Mouse (Mus musculus) spleen, postnatal 36 days (tissue): ENCODE measurements around the gene Snx32.

Experiments
- DNase-seq, 2 experiments: peaks; one replicate each; pipeline ENCODE4 v3.0.0; 2022; ENCODE audit warnings: low spot score in 2 of 2, mixed read lengths in 1 of 2

Snx32 gene

DNA sequence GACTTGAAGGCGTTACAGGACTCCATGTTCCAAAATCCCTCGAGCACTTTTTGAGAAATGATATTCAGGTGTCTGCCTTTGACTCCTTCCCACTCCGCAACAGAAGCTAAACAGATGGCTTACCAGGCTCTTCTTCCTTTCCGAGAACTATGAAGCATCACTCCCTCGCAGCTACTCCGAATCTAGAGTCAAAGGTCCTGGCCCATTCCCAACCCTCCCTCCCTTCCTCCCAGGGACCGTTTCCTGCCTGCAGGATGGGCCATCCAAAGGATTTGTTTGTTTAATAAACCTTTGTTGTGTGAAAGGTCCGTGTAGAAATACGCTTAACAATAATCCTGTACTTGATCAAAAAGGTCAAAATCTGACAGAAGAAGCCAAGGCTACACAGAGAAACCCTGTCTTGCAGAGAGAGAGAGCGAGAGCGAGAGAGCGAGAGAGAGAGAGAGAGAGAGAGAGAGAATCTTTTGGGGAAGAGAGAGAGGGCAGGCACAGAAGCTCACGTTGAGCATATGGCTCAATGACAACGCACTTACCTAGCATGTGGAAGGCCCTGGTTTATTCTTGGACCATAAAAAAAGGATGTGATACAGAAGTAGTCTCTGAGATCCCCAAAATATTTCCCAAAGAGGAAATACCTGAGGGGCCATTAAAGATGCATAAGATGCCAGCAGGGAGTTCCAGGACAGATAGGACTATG lies 52.4 kb downstream of the Snx32 start, which contains the start of gene Ccdc85b:
Gene Ccdc85b (minus strand): TSS at position 149 of the 697 bp plus-strand sequence.
- no peak for DNase-seq

GRCm38 (mm10) chr19:5456922-5457745 lies 53.2 kb downstream of the Snx32 start:
- peak; percentile 93 to 94 for DNase-seq

- no peak for DNase-seq
Measured at GRCm38 (mm10) chr19:5456241-5456921, 54.0 kb downstream of the Snx32 start.

DNA sequence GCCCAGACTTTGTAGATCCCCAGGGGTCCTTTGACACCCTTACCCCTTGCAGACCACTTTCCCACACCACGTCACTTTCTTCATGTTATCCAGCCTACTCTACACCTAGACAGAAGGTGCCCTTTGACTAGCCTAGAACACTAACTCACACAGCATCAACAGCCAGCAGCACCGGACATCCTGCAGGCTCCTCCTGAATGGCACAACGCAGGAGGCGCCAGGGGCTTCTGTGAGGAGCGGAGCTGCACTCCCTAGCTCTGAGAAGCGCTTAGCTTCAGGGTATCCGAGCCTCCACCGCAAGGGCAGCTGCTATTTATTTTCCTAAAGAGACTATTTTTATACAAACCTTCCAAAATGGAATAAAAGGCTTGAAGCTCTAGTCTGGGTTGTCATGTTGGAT lies 54.8 kb downstream of the Snx32 start:
- DNase-seq = no peak

GRCm38 (mm10) chr19:5455037-5455436 lies 55.3 kb downstream of the Snx32 start:
- no peak for DNase-seq

DNA sequence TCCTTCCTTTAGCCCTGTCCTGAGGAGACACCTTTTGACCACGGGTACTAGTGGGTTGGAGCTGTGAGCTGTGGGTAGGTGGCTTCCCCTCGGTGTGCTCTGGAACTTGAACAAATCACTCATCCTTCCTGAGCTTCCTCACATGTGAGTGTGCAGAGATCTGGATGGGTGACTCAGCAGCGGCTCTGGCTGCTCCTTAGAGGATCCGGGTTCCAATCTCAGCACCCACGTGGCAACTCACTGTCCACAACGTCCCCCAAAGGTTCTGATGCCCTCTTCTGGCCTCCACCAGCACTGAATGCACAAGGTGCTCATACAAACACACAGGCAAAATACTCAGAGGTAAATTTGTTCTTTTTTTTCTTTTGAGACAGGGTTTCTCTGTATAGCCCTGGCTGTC lies 58.6 kb downstream of the Snx32 start:
- no peak for DNase-seq

GRCm38 (mm10) chr19:5449673-5450072 lies 60.7 kb downstream of the Snx32 start:
- DNase-seq = no peak

GRCm38 (mm10) chr19:5448354-5449150 lies 61.8 kb downstream of the Snx32 start:
- DNase-seq = no peak

DNA sequence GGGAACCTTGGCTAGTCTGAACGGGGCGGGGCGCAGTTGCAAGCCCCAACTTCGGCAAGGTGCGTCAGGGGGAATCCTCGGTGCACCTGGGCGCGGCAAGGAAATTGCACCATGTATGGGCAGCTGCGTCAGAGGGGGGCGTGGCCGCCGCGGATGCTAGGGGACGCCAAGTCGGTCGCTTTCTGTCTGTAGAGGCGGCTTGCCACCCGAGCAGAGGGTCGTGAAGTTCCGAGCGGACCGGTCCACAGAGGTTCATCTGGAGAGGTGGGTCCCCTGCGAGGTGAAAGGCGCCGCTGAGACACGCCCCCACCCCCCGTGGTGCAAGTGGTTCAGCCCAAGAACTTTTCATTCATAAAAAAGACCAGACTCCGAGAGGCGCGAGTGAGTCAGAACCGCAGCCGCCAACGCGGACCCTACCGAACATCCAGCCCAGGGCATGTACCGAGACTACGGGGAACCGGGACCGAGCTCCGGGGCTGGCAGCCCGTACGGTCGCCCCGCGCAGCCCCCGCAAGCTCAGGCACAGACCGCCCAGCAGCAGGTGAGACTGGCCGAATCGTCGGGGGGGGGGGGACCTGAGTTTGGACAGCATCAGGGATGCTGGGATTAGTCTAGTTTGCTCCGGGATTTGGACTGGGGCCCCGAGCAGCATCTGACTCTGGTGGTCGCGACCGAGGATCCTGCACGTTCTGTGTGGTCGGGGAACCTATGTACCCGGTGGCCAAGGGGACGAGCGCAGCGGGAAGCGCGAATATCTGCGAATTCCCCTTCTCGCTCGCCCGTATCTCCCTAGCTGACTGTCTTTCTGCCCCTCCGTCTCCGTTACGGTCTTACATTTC lies 62.6 kb downstream of the Snx32 start, which contains the start of gene Fosl1:
Gene Fosl1 (plus strand): TSS at position 33 of the 839 bp plus-strand sequence.
- peak; percentile 71 to 78 for DNase-seq

DNA sequence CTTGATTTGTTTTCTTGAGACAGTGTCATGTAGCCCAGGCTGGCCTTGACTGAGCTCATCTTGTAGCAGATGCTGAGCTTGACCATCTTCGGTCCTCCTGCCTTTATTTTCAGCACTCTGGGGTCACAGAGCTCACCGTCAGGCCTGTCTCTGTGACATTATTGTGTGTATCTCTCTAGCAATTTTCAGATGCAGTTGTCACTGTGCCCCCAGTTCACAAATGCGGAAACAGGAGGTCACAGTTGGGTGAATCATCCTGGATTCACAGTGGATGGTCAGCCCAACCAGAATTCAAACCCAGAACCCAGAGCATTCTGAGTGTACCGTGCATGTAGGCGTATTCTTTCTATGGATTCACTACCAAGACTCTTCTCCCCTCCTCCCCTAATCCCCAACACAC lies 64.6 kb downstream of the Snx32 start:
- DNase-seq = no peak

DNA sequence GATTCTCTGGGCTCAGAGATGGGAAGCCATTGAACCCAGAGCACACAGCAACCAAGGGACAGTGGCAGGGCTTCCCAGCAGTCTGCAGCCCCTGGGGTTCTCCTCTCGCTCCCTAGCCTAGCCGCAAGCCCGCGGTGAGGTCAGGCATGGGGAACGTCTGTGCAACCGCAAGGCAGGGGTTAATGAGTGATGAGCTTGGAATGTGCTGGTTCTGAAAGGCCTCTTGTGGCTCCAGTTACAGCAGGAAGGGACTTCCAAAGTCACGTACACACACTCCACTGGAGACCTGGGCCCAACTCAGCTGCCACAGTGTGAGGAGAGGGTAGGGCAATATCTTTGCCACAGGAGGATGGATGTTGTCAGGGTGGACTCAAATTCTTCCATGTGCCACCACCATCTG lies 65.4 kb downstream of the Snx32 start:
- no peak for DNase-seq

- no peak for DNase-seq
Measured at GRCm38 (mm10) chr19:5444371-5444908, 65.9 kb downstream of the Snx32 start.
